Mouse (Mus musculus): ENCODE measurements around the gene Tmem108. TPM values are rescaled to one million over a fixed set of nuclear protein-coding genes. Genes with fewer than 3 reads are reported as not detected.

Tmem108 gene
- total RNA-seq (2014; rRNA removed) (31.5 and 33.2 TPM in 2 replicates), polyA plus RNA-seq (2015; fragmentation: Nextera tagmentation; extraction: Ambion mirVana) (42.7 and 52.7 TPM in 2 replicates)

GRCm38 (mm10) chr9:103761647-103762084 lies at the start of gene Tmem108:
Gene Tmem108 (minus strand): TSS chr9:103761837.
- DNase-seq (peak; percentile 94), ATAC-seq (peak; percentile 94)
- TF ChIP-seq CTCF (IDR thresholded peaks at IDR 0.05; ENCODE audit: low read depth): no peak
- H3K9me3 ChIP-seq (ENCODE audit: low read length): no peaks in the 10 kb centered on the region
- H3K4me2 ChIP-seq (ENCODE audit: low read depth): peak within 1 kb of the TSS; percentile 74
- peak within 1 kb of the TSS; percentile 81 for H3K4me3 ChIP-seq (ENCODE audit: low read depth, low read length)
- peak within 1 kb of the TSS; percentile 83 for H3K9ac ChIP-seq
- H3K27me3 ChIP-seq (ENCODE audit: insufficient read depth, low read length): no peaks in the 10 kb centered on the region
- WGBS: 2% methylated on average over 50 of the region's 51 CpGs
- no peaks in the 10 kb centered on the region for H3K36me3 ChIP-seq (ENCODE audit: insufficient read depth)
- H3K27ac ChIP-seq (ENCODE audit: low read depth, low read length): peak within 1 kb of the TSS; percentile 71
- H3K4me1 ChIP-seq (ENCODE audit: insufficient read depth): no peaks in the 10 kb centered on the region

- no peak for TF ChIP-seq CTCF (IDR thresholded peaks at IDR 0.05; ENCODE audit: low read depth)
- H3K4me1 ChIP-seq (ENCODE audit: insufficient read depth): no peaks in the 10 kb centered on the region
- no peak for ATAC-seq
Measured at GRCm38 (mm10) chr9:103789029-103789428, 27.4 kb upstream of the Tmem108 start.

GRCm38 (mm10) chr9:103784156-103784555 lies 22.5 kb upstream of the Tmem108 start:
- no peak overlapping the region for H3K4me2 ChIP-seq (ENCODE audit: low read depth)
- H3K27ac ChIP-seq (ENCODE audit: low read depth, low read length): no peak overlapping the region
- H3K4me1 ChIP-seq (ENCODE audit: insufficient read depth): peaks cover 12% of the 10 kb centered on the region
- no peak overlapping the region for H3K9ac ChIP-seq
- TF ChIP-seq CTCF (IDR thresholded peaks at IDR 0.05; ENCODE audit: low read depth): no peak
- DNase-seq (no peak), ATAC-seq (no peak)
- no peaks in the 10 kb centered on the region for H3K9me3 ChIP-seq (ENCODE audit: low read length)
- no peaks in the 10 kb centered on the region for H3K27me3 ChIP-seq (ENCODE audit: insufficient read depth, low read length)
- WGBS: 87% methylated on average over 4 of the region's 4 CpGs
- no peak overlapping the region for H3K4me3 ChIP-seq (ENCODE audit: low read depth, low read length)
- H3K36me3 ChIP-seq (ENCODE audit: insufficient read depth): no peaks in the 10 kb centered on the region

More at GRCm38 (mm10) chr9:103789029-103789428, 27.4 kb upstream of the Tmem108 start:
- DNase-seq: no peak
- H3K4me3 ChIP-seq (ENCODE audit: low read depth, low read length): no peak overlapping the region
- no peaks in the 10 kb centered on the region for H3K27me3 ChIP-seq (ENCODE audit: insufficient read depth, low read length)
- no peak overlapping the region for H3K27ac ChIP-seq (ENCODE audit: low read depth, low read length)
- no peaks in the 10 kb centered on the region for H3K9me3 ChIP-seq (ENCODE audit: low read length)
- 60% methylated on average over 1 of the region's 1 CpGs for WGBS
- no peak overlapping the region for H3K4me2 ChIP-seq (ENCODE audit: low read depth)
- no peaks in the 10 kb centered on the region for H3K36me3 ChIP-seq (ENCODE audit: insufficient read depth)
- no peak overlapping the region for H3K9ac ChIP-seq

GRCm38 (mm10) chr9:103783276-103783675 lies 21.6 kb upstream of the Tmem108 start:
- Histone ChIP-seq H3K4me3 (ENCODE audit: low read depth, low read length) (no peak overlapping the region), H3K9ac (no peak overlapping the region), H3K27ac (ENCODE audit: low read depth, low read length) (no peak overlapping the region), H3K27me3 (ENCODE audit: insufficient read depth, low read length) (no peaks in the 10 kb centered on the region), H3K4me1 (ENCODE audit: insufficient read depth) (peaks cover 12% of the 10 kb centered on the region), H3K9me3 (ENCODE audit: low read length) (no peaks in the 10 kb centered on the region), H3K4me2 (ENCODE audit: low read depth) (peak overlapping the region; percentile 16), H3K36me3 (ENCODE audit: insufficient read depth) (no peaks in the 10 kb centered on the region)
- 40% methylated on average over 16 of the region's 16 CpGs for WGBS
- ATAC-seq (no peak), DNase-seq (peak; percentile 18)
- no peak for TF ChIP-seq CTCF (IDR thresholded peaks at IDR 0.05; ENCODE audit: low read depth)

GRCm38 (mm10) chr9:103782306-103782705 lies 20.7 kb upstream of the Tmem108 start:
- H3K27ac ChIP-seq (ENCODE audit: low read depth, low read length): no peak overlapping the region; the same call in 1 of the 2 replicates
- 76% methylated on average over 7 of the region's 7 CpGs for WGBS
- no peak overlapping the region for H3K4me2 ChIP-seq (ENCODE audit: low read depth)
- TF ChIP-seq CTCF (IDR thresholded peaks at IDR 0.05; ENCODE audit: low read depth): no peak
- H3K36me3 ChIP-seq (ENCODE audit: insufficient read depth): no peaks in the 10 kb centered on the region
- no peaks in the 10 kb centered on the region for H3K27me3 ChIP-seq (ENCODE audit: insufficient read depth, low read length)
- DNase-seq: no peak
- H3K9me3 ChIP-seq (ENCODE audit: low read length): no peaks in the 10 kb centered on the region
- ATAC-seq: no peak
- peaks cover 12% of the 10 kb centered on the region for H3K4me1 ChIP-seq (ENCODE audit: insufficient read depth)
- H3K4me3 ChIP-seq (ENCODE audit: low read depth, low read length): no peak overlapping the region
- no peak overlapping the region for H3K9ac ChIP-seq

- no peak overlapping the region for H3K9ac ChIP-seq
- no peak overlapping the region for H3K4me3 ChIP-seq (ENCODE audit: low read depth, low read length)
- H3K9me3 ChIP-seq (ENCODE audit: low read length): no peaks in the 10 kb centered on the region
- H3K36me3 ChIP-seq (ENCODE audit: insufficient read depth): no peaks in the 10 kb centered on the region
- H3K27me3 ChIP-seq (ENCODE audit: insufficient read depth, low read length): no peaks in the 10 kb centered on the region
- H3K4me1 ChIP-seq (ENCODE audit: insufficient read depth): peaks cover 12% of the 10 kb centered on the region
- no peak overlapping the region for H3K4me2 ChIP-seq (ENCODE audit: low read depth)
- ATAC-seq: no peak
- peak overlapping the region; percentile 37; the same call in 1 of the 2 replicates for H3K27ac ChIP-seq (ENCODE audit: low read depth, low read length)
- WGBS: 72% methylated on average over 7 of the region's 7 CpGs
- no peak for TF ChIP-seq CTCF (IDR thresholded peaks at IDR 0.05; ENCODE audit: low read depth)
- DNase-seq: peak; percentile 32
Measured at GRCm38 (mm10) chr9:103781407-103781806, 19.8 kb upstream of the Tmem108 start.

- Histone ChIP-seq H3K27me3 (ENCODE audit: insufficient read depth, low read length) (no peaks in the 10 kb centered on the region), H3K9me3 (ENCODE audit: low read length) (no peaks in the 10 kb centered on the region), H3K36me3 (ENCODE audit: insufficient read depth) (no peaks in the 10 kb centered on the region), H3K9ac (no peak overlapping the region), H3K4me1 (ENCODE audit: insufficient read depth) (peaks cover 12% of the 10 kb centered on the region), H3K4me3 (ENCODE audit: low read depth, low read length) (no peak overlapping the region), H3K4me2 (ENCODE audit: low read depth) (no peak overlapping the region), H3K27ac (ENCODE audit: low read depth, low read length) (no peak overlapping the region)
- ATAC-seq: no peak
- no peak for TF ChIP-seq CTCF (IDR thresholded peaks at IDR 0.05; ENCODE audit: low read depth)
- WGBS: 84% methylated on average over 4 of the region's 4 CpGs
- DNase-seq: no peak
Measured at GRCm38 (mm10) chr9:103780598-103780997, 19.0 kb upstream of the Tmem108 start.

Measured in forebrain, postnatal 0 days (tissue).